ENCODE assay signal across 8 mouse cellular contexts in genomic region chr3:94821008-94821638, GRCm38 (mm10). TPM values are rescaled to one million over a fixed set of nuclear protein-coding genes. Genes with fewer than 3 reads are reported as not detected.
DNase-seq lines count a peak whose midpoint lies in the region; ATAC-seq lines count a peak whose summit lies in the region.

No protein-coding gene starts in this region.

- peak; percentile 49; the same call in 1 of the 2 replicates for ATAC-seq in embryonic facial prominence, embryonic 11.5 days (replicated peaks; ENCODE audit: insufficient number of reproducible peaks, low FRiP score, low TSS enrichment, low read depth)
- ATAC-seq in heart, embryonic 13.5 days (ENCODE audit: extremely low read depth, insufficient number of reproducible peaks, low FRiP score, low TSS enrichment), result no peak
- ATAC-seq in kidney, embryonic 16.5 days (ENCODE audit: low FRiP score, low TSS enrichment), result peak; percentile 60; the same call in 1 of the 2 replicates
- peak; percentile 76 for ATAC-seq in lung, embryonic 16.5 days (ENCODE audit: low read depth)
- no peak for ATAC-seq in erythroid progenitor cell, adult 5-6 weeks (replicated peaks; ENCODE audit: low FRiP score, poor library complexity, severe bottlenecking)

- peak; percentile 8 to 17 for DNase-seq in B cell, adult 2 months
- DNase-seq in adrenal gland, adult 18-20 months (ENCODE audit: low spot score in 2 of 2), result peak; percentile 45 to 51
- peak; percentile 89 for DNase-seq in embryonic facial prominence, embryonic 11.5 days (ENCODE audit: low spot score)
- DNase-seq in ovary, adult 18-20 months (ENCODE audit: low spot score), result peak; percentile 32

- H3K27ac ChIP-seq in embryonic facial prominence, embryonic 11.5 days (replicated peaks; ENCODE audit: low read depth, low read length), result 0 out of 2 replicates have a peak overlapping the region, but pooled peaks have one; percentile 43
- peak overlapping the region; percentile 91 for H3K27ac ChIP-seq in heart, embryonic 13.5 days (replicated peaks)
- peak overlapping the region; percentile 89 for H3K27ac ChIP-seq in kidney, embryonic 16.5 days (ENCODE audit: low read length)
- peak overlapping the region; percentile 87 for H3K27ac ChIP-seq in lung, embryonic 16.5 days (ENCODE audit: low read length)

- H3K36me3 ChIP-seq in embryonic facial prominence, embryonic 11.5 days (replicated peaks; ENCODE audit: control insufficient read depth, insufficient read depth, low read depth, low read length), result no peaks in the 10 kb centered on the region
- H3K36me3 ChIP-seq in heart, embryonic 13.5 days, result no peaks in the 10 kb centered on the region
- no peaks in the 10 kb centered on the region for H3K36me3 ChIP-seq in kidney, embryonic 16.5 days (ENCODE audit: insufficient read depth, low read length)
- H3K36me3 ChIP-seq in lung, embryonic 16.5 days (ENCODE audit: control insufficient read depth, insufficient read depth, low read length), result no peaks in the 10 kb centered on the region

- peak overlapping the region; percentile 78 for H3K4me2 ChIP-seq in embryonic facial prominence, embryonic 11.5 days (ENCODE audit: low read depth, low read length)
- H3K4me2 ChIP-seq in heart, embryonic 13.5 days, result peak overlapping the region; percentile 77
- peak overlapping the region; percentile 67 for H3K4me2 ChIP-seq in kidney, embryonic 16.5 days (replicated peaks; ENCODE audit: low read depth, low read length)
- peak overlapping the region; percentile 60 for H3K4me2 ChIP-seq in lung, embryonic 16.5 days (ENCODE audit: low read depth, low read length)

- no peaks in the 10 kb centered on the region for H3K4me1 ChIP-seq in embryonic facial prominence, embryonic 11.5 days (ENCODE audit: control insufficient read depth, insufficient read depth, low read length)
- H3K4me1 ChIP-seq in heart, embryonic 13.5 days, result peaks cover 20% of the 10 kb centered on the region
- H3K4me1 ChIP-seq in kidney, embryonic 16.5 days (ENCODE audit: insufficient read depth, low read length), result 0 out of 2 replicates have a peak, but pooled peaks cover 3% of the 10 kb centered on the region
- peaks cover 3% of the 10 kb centered on the region; the same call in 1 of the 2 replicates for H3K4me1 ChIP-seq in lung, embryonic 16.5 days (replicated peaks; ENCODE audit: control insufficient read depth, insufficient read depth, low read length)

- H3K4me3 ChIP-seq in embryonic facial prominence, embryonic 11.5 days (ENCODE audit: low read depth, low read length), result peak overlapping the region; percentile 54
- H3K4me3 ChIP-seq in heart, embryonic 13.5 days, result peak overlapping the region; percentile 78
- H3K4me3 ChIP-seq in kidney, embryonic 16.5 days (ENCODE audit: low read length), result peak overlapping the region; percentile 73
- H3K4me3 ChIP-seq in lung, embryonic 16.5 days (ENCODE audit: low read length), result peak overlapping the region; percentile 73

- H3K9ac ChIP-seq in embryonic facial prominence, embryonic 11.5 days (replicated peaks; ENCODE audit: low read length), result peak overlapping the region; percentile 89
- peak overlapping the region; percentile 95 for H3K9ac ChIP-seq in heart, embryonic 13.5 days
- H3K9ac ChIP-seq in kidney, embryonic 16.5 days (replicated peaks; ENCODE audit: low read length), result peak overlapping the region; percentile 95
- H3K9ac ChIP-seq in lung, embryonic 16.5 days (ENCODE audit: low read length), result peak overlapping the region; percentile 98

- no peaks in the 10 kb centered on the region for H3K27me3 ChIP-seq in embryonic facial prominence, embryonic 11.5 days (ENCODE audit: control insufficient read depth, insufficient read depth, low read length)
- no peaks in the 10 kb centered on the region for H3K27me3 ChIP-seq in heart, embryonic 13.5 days (replicated peaks)
- no peaks in the 10 kb centered on the region for H3K27me3 ChIP-seq in kidney, embryonic 16.5 days (ENCODE audit: insufficient read depth, low read length)
- H3K27me3 ChIP-seq in lung, embryonic 16.5 days (ENCODE audit: control insufficient read depth, insufficient read depth, low read depth, low read length), result no peaks in the 10 kb centered on the region

- no peaks in the 10 kb centered on the region for H3K9me3 ChIP-seq in embryonic facial prominence, embryonic 11.5 days (replicated peaks; ENCODE audit: control insufficient read depth, low read length)
- peaks cover 3% of the 10 kb centered on the region; the same call in 1 of the 2 replicates for H3K9me3 ChIP-seq in heart, embryonic 13.5 days
- H3K9me3 ChIP-seq in kidney, embryonic 16.5 days (ENCODE audit: low read length), result no peaks in the 10 kb centered on the region
- no peaks in the 10 kb centered on the region for H3K9me3 ChIP-seq in lung, embryonic 16.5 days (ENCODE audit: control insufficient read depth, low read length)

- WGBS in embryonic facial prominence, embryonic 11.5 days, result 3% methylated on average over 31 of the region's 31 CpGs
- 3% methylated on average over 31 of the region's 31 CpGs for WGBS in heart, embryonic 13.5 days
- WGBS in kidney, embryonic 16.5 days, result 2% methylated on average over 31 of the region's 31 CpGs
- 3% methylated on average over 31 of the region's 31 CpGs for WGBS in lung, embryonic 16.5 days

RNA-seq across cellular contexts. Expression of gene Pogz, which starts 16.2 kb away (rescaled TPM):
- 10 to 100 TPM; 27.4 to 28.6 TPM for total RNA-seq in adrenal gland, adult 18-20 months (2021)
- polyA plus RNA-seq in embryonic facial prominence, embryonic 11.5 days (2014; fragmentation: Nextera tagmentation; extraction: Ambion mirVana), result 20.1 and 21.5 TPM in 2 replicates
- 9.3 and 10.1 TPM in 2 replicates for polyA plus RNA-seq in heart, embryonic 13.5 days (2015; fragmentation: Nextera tagmentation; extraction: Ambion mirVana)
- polyA plus RNA-seq in kidney, embryonic 16.5 days (2015; fragmentation: Nextera tagmentation; extraction: Ambion mirVana), result 15.9 and 21.0 TPM in 2 replicates
- 14.6 and 16.9 TPM in 2 replicates for polyA plus RNA-seq in lung, embryonic 16.5 days (2015; fragmentation: Nextera tagmentation; extraction: Ambion mirVana)
- 24.1 and 54.5 TPM in 2 replicates for total RNA-seq in erythroid progenitor cell, adult 5-6 weeks (2015; ENCODE audit: low replicate concordance)
- total RNA-seq in erythroid progenitor cell, adult 5-6 weeks (2017; ENCODE audit: low replicate concordance), result 9.2 and 11.6 TPM in 2 replicates

RNA-seq across cellular contexts. Expression of gene Cgn, which starts 34.8 kb away (rescaled TPM):
- total RNA-seq in adrenal gland, adult 18-20 months (2021), result 1 to 10 TPM; 1.0 TPM
- 3.3 and 4.5 TPM in 2 replicates for polyA plus RNA-seq in embryonic facial prominence, embryonic 11.5 days (2014; fragmentation: Nextera tagmentation; extraction: Ambion mirVana)
- 2.2 and 2.3 TPM in 2 replicates for polyA plus RNA-seq in heart, embryonic 13.5 days (2015; fragmentation: Nextera tagmentation; extraction: Ambion mirVana)
- polyA plus RNA-seq in kidney, embryonic 16.5 days (2015; fragmentation: Nextera tagmentation; extraction: Ambion mirVana), result 20.7 and 24.0 TPM in 2 replicates
- 33.6 and 37.7 TPM in 2 replicates for polyA plus RNA-seq in lung, embryonic 16.5 days (2015; fragmentation: Nextera tagmentation; extraction: Ambion mirVana)
- total RNA-seq in erythroid progenitor cell, adult 5-6 weeks (2015; ENCODE audit: low replicate concordance), result not detected in 2 replicates
- total RNA-seq in erythroid progenitor cell, adult 5-6 weeks (2017; ENCODE audit: low replicate concordance), result not detected in 2 replicates

Comparison
In these comparisons a context has a peak if more than half of its experiments do, and no peak if none do; other contexts are left out.
1. DNase-seq: peak in every context shown above with its lines; median percentile 89 in embryonic facial prominence, embryonic 11.5 days; 48 in adrenal gland, adult 18-20 months; 32 in ovary, adult 18-20 months; 12 in B cell, adult 2 months.
2. ATAC-seq: peak in embryonic facial prominence, embryonic 11.5 days (single experiment), kidney, embryonic 16.5 days (single experiment) and lung, embryonic 16.5 days (single experiment); none in heart, embryonic 13.5 days (single experiment) and erythroid progenitor cell, adult 5-6 weeks (single experiment).
3. Peak in every context shown above with its lines, with median percentiles within 50 percentile points of each other: H3K27ac ChIP-seq, H3K4me2 ChIP-seq, H3K4me3 ChIP-seq and H3K9ac ChIP-seq.